Mouse (Mus musculus): ENCODE results near the gene Aqp2. TPM values are rescaled to one million over a fixed set of nuclear protein-coding genes. Genes with fewer than 3 reads are reported as not detected.

The Aqp2 gene
- polyA plus RNA-seq, 1 experiment: 0.07 TPM

DNA sequence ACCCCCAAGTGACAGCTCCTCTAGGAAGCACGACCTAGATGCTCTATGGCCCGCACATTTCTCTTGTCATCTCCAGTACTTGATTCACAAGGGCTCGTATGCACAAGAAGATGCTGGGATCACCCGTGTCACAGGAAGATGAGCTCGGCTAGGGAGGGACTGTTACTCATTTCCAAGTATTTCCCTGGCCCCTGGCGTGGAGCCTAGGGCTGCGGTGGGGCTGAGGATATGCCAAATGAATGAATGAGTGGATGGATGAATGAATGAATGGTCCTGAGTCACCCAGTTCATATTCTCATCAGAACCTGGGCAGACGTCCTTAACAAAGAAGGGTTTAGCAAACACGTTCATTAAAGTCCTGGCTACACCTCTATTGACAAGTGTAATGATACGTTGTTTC is 18.6 kb upstream of the Aqp2 start:
- TF ChIP-seq CTCF (IDR thresholded peaks at IDR 0.05; ENCODE audit: borderline replicate concordance, extremely low read depth, insufficient read depth, insufficient read length) (no peak), POLR2A (IDR thresholded peaks at IDR 0.05; ENCODE audit: borderline replicate concordance, extremely low read depth, insufficient read depth, insufficient read length, poor library complexity, severe bottlenecking) (no peak)

DNA sequence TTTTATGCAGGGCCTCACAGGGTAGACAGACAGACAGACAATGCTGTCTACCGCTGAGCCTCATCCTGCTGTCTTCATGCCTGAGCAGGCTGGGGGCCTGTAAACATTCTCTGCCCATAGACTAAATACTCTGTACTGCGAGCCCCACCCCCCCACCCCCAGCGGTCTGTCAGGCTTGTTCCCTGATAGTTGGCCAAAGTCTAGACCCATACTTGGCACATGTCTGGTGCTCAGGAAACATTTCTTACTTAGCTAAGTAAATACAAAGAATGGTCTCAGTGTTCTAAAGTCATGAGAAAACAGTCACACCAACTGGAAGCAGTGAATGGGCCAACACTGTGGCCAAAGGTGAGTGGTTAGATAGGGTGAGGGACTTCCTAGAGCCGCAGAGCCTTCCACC is 11.5 kb upstream of the Aqp2 start:
- DNase-seq (ENCODE audit: low read depth): no peak
- TF ChIP-seq POLR2A (IDR thresholded peaks at IDR 0.05; ENCODE audit: borderline replicate concordance, extremely low read depth, insufficient read depth, insufficient read length, poor library complexity, severe bottlenecking): no peak
- no peak for TF ChIP-seq CTCF (IDR thresholded peaks at IDR 0.05; ENCODE audit: borderline replicate concordance, extremely low read depth, insufficient read depth, insufficient read length)

More for the DNA sequence above, 18.6 kb upstream of the Aqp2 start:
- no peak for DNase-seq (ENCODE audit: low read depth)

DNA sequence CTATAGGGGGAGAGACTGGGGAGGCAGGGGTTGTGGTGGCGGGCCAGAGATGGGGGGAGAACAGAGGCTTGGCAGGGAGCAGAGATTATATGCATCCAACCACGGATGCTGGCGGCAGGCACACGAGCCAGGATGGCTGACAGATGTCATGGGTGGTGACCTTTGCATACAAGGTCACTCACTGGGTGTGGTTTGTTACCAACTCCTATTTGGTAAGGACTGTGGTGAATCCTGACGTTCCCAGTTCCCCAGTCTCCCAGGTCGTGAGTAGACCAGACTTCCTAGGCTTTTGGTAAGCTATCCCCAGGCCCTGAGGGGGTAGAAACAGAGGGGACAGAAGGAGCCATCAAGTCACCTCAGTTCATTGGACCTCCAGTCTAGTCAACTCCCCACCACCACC is 10.2 kb upstream of the Aqp2 start:
- no peak for TF ChIP-seq POLR2A (IDR thresholded peaks at IDR 0.05; ENCODE audit: borderline replicate concordance, extremely low read depth, insufficient read depth, insufficient read length, poor library complexity, severe bottlenecking)
- DNase-seq (ENCODE audit: low read depth): no peak

DNA sequence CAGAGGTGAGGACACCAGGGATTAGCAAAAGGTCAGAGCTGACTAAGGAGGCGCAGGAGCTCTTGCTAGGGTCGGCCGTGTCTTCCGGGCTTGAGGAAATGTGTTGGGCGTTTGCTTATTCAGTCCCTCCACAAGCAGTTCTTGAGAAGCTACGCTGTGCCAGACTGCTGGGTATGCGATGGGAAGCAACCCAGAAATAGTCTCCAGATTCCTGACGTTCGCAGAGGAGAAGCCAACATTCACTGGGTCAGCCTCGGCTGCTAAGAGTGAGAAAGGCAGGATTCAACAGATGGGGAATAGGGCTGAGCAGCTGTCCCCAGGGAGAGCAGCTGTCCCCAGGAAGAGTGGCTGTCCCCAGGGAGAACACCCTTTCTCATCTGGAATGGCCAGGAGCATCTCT is 9.7 kb upstream of the Aqp2 start:
- no peak for DNase-seq (ENCODE audit: low read depth)
- TF ChIP-seq POLR2A (IDR thresholded peaks at IDR 0.05; ENCODE audit: borderline replicate concordance, extremely low read depth, insufficient read depth, insufficient read length, poor library complexity, severe bottlenecking) (no peak), CTCF (IDR thresholded peaks at IDR 0.05; ENCODE audit: borderline replicate concordance, extremely low read depth, insufficient read depth, insufficient read length) (no peak)

DNA sequence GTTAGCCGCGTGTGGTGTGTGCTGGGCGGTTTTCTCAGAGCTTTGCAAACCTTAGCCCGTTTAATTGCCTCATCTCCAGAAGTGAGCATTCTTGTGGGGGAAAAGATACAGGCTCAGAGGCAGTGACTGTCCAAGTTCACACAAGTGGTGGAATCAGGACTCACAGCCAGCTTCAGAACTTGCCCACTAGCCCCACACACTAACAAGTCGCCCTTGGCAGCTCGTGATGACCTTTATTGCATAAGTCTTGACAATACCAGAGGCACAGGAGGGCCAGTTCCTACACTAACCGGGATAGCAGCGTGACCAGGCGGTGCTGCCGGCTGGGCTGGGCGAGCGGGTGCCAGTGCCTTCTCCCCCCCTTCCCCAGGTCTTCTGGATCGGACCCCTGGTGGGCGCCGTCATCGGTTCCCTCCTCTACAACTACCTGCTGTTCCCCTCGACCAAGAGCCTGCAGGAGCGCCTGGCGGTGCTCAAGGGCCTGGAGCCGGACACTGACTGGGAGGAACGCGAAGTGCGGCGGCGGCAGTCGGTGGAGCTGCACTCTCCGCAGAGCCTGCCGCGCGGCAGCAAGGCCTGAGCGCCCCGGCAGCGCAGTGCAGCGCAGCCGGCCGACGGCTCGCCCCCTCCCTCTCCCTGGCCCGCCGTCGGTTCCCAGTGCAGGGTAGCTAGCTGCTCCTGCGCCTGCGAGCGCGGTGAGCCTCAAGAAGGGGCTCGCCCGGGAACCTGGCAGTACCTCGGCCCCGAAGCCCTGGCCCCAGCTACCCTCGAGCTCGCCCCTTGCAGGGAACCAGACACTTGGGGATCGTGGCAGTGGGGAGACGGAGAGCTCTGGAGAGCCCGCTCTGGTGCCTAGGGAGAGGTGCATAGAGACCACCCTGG is 4.8 kb downstream of the Aqp2 start:
- TF ChIP-seq POLR2A (IDR thresholded peaks at IDR 0.05; ENCODE audit: borderline replicate concordance, extremely low read depth, insufficient read depth, insufficient read length, poor library complexity, severe bottlenecking) (no peak), CTCF (IDR thresholded peaks at IDR 0.05; ENCODE audit: borderline replicate concordance, extremely low read depth, insufficient read depth, insufficient read length) (no peak)
- DNase-seq (ENCODE audit: low read depth): peak; percentile 59

DNA sequence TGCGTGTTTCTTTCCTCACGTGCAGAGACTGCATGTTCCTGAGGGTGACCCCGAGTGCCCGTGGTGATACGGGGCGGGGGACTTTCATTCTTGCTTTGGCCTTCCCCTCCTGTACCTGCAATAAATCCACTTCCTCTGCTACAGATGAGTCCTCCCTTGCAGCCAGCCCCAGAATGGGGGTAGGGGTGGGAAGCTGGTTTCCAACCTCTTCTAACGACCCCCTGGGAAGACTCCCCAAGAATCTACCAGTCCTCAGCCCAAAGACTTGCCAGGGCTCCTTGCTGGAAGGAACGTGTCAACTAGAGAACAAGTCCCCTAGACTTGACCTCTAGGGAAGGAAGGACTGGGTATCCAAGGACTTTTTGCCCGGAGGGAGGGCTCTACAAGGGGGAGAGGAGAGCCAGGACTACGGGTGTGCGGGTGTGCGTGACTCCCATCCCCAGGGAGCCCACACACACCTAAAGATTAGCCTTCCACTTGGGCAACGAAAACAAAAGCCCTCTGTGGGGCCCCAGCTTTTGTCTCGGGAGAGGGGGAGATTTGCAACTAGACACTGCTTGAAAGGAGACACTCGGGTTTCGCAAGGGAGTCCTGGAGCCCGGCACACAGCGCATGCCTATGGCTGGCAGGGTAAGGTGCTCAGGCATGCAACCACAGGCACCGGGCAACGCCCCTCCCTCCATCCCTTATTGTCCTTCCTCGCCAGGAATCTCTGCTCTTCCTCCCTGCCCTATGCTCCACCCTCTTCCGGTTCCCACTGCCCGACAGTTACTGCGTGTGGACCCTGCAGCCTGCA is 5.8 kb downstream of the Aqp2 start:
- TF ChIP-seq POLR2A (IDR thresholded peaks at IDR 0.05; ENCODE audit: borderline replicate concordance, extremely low read depth, insufficient read depth, insufficient read length, poor library complexity, severe bottlenecking): no peak
- TF ChIP-seq CTCF (IDR thresholded peaks at IDR 0.05; ENCODE audit: borderline replicate concordance, extremely low read depth, insufficient read depth, insufficient read length): no peak

DNA sequence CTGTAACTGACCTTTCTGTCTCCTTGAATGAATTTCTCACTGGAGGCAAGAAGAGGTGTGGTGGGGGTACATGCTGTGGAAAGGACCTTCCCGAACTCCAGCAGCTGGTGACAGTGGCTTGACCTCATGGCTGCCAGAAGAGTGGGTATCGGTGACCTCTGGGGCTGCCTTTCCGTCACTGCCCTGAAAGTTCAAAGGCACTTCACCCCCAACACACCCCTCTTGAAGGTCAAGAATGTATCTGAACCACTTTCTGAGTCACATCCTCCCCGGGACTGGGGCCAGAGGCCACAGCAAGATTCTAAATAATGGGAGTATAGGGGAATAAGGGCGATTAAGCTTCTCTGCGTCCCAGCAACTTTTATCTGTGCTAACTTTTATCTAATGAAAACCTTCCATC is 6.9 kb downstream of the Aqp2 start:
- TF ChIP-seq POLR2A (IDR thresholded peaks at IDR 0.05; ENCODE audit: borderline replicate concordance, extremely low read depth, insufficient read depth, insufficient read length, poor library complexity, severe bottlenecking) (no peak), CTCF (IDR thresholded peaks at IDR 0.05; ENCODE audit: borderline replicate concordance, extremely low read depth, insufficient read depth, insufficient read length) (no peak)
- no peak for DNase-seq (ENCODE audit: low read depth)

More for the DNA sequence above, 5.8 kb downstream of the Aqp2 start:
- DNase-seq (ENCODE audit: low read depth): no peak

DNA sequence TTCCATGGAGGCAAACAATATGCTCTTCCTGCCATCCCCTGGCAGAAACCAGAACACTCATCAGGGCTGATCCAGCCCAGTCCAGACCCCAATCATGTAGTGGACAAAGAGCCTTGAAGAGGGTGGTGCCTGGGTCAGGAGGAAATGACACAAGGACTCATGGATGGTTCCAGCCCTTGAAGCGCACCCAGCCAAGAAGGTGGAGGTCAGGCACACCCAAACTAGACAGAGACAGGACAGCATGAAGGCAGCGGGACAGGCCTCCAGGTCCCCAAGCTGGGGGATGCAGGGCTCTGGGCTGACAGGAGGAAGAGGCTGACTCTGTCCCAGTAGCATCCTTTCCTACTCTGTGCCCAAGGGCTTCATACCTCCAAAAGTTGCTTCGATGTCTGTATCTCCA is 7.7 kb downstream of the Aqp2 start:
- no peak for DNase-seq (ENCODE audit: low read depth)
- TF ChIP-seq POLR2A (IDR thresholded peaks at IDR 0.05; ENCODE audit: borderline replicate concordance, extremely low read depth, insufficient read depth, insufficient read length, poor library complexity, severe bottlenecking): no peak
- TF ChIP-seq CTCF (IDR thresholded peaks at IDR 0.05; ENCODE audit: borderline replicate concordance, extremely low read depth, insufficient read depth, insufficient read length): no peak

DNA sequence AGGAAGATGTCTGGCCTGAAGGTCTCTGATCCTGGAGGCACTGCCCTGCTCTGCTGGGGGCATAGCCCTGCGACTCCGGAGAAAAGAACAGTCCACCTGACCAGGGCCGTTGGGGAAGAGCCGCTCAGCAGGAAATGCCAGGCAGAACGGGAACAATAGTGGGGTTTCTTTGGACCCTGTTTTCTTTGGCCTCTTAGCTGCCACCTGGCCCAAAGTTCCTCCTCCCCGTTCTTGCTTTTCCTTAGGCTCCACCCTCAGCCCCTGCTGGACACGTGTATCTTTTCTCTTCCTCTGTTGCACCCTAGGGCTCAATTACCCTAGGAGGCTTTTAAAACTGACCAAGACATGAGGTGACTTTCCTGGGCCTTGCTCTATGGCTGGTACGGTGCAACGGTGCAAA is 10.4 kb downstream of the Aqp2 start:
- DNase-seq (ENCODE audit: low read depth): no peak
- no peak for TF ChIP-seq CTCF (IDR thresholded peaks at IDR 0.05; ENCODE audit: borderline replicate concordance, extremely low read depth, insufficient read depth, insufficient read length)
- TF ChIP-seq POLR2A (IDR thresholded peaks at IDR 0.05; ENCODE audit: borderline replicate concordance, extremely low read depth, insufficient read depth, insufficient read length, poor library complexity, severe bottlenecking): no peak

DNA sequence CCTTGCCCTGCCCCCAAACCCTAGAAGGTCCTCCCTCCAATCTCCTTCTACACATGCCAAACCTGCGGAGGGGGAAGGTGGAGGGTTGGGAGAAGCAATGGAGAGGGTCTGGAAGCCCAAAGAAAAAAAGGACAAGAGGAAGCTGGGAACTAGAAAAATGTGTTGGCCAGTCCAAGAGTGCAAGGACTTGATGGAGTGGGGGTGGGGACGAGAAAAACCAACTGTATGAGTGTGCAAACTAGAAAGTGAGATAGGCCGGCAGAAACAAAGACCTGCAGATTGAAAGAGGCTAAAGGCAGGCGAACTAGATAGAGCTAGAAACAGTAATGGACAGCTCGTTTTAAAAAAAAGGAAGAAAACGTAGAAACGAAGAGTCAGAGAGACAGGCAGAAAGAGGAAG is 10.8 kb downstream of the Aqp2 start:
- no peak for DNase-seq (ENCODE audit: low read depth)
- TF ChIP-seq CTCF (IDR thresholded peaks at IDR 0.05; ENCODE audit: borderline replicate concordance, extremely low read depth, insufficient read depth, insufficient read length) (no peak), POLR2A (IDR thresholded peaks at IDR 0.05; ENCODE audit: borderline replicate concordance, extremely low read depth, insufficient read depth, insufficient read length, poor library complexity, severe bottlenecking) (no peak)

DNA sequence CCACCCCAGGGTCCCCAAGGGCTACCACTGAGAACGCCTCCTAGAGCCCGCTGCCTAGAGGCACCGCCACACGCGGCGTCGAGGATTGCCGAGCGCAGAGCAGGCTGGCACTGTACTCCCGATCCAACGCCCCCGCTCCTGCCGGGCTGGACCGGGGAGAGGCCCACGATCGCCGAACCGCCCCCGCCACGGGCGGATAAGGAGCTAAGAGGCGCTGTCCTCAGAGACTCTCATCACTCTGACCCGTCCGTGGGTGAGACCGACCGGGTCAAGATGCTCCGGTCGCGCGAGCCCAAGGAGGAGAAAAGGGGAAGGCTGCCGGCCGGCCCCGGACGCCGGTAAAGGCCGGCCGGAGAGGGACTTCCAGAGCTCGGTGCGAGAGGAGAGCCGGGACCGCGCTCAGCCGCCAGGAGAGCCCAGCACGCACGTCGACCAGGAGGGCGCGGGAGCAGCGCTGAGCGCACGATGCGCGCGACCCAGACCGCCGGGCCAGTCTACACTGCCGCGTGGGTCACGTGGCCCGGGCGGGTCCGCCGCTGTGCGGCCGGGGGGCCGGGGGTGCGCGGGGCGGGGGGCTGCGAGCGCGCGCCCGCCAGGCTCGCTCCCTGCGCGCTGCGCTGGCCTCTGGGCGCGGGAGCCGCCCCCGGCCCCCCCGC is 11.7 kb downstream of the Aqp2 start, which contains the start of gene Aqp5:
Gene Aqp5 (plus strand): TSS at position 354 of the 656 bp plus-strand sequence.
- TF ChIP-seq CTCF (IDR thresholded peaks at IDR 0.05; ENCODE audit: borderline replicate concordance, extremely low read depth, insufficient read depth, insufficient read length): no peak
- no peak for TF ChIP-seq POLR2A (IDR thresholded peaks at IDR 0.05; ENCODE audit: borderline replicate concordance, extremely low read depth, insufficient read depth, insufficient read length, poor library complexity, severe bottlenecking)
- DNase-seq (ENCODE audit: low read depth): peak; percentile 51

Measured in brain, embryonic 14.5 days (tissue).